Mouse (Mus musculus) MEL (cell line): ENCODE data around the gene Ptar1.

ENCODE experiments used
- CHD2 ChIP-seq: IDR thresholded peaks from 2 replicates; pipeline ENCODE4 v1.6.1; 2011; ENCODE audit warnings: low read length, improper control_type of control experiment
- CTCF ChIP-seq, 3 experiments: IDR thresholded peaks in 2 of 3; conservative IDR thresholded peaks in 1 of 3; 2 replicates each; pipeline ENCODE4 v1.5.1; 2011 to 2012; ENCODE audit warnings: low read length in 3 of 3, low read depth in 2 of 3, mild to moderate bottlenecking in 2 of 3, improper control_type of control experiment in 1 of 3, inconsistent platforms in 1 of 3, mixed read lengths in 1 of 3, moderate library complexity in 1 of 3; ENCODE audit not compliant: control insufficient read depth in 1 of 3, insufficient read depth in 1 of 3, poor library complexity in 1 of 3, severe bottlenecking in 1 of 3
- ELF1 ChIP-seq: IDR thresholded peaks from 2 replicates; pipeline ENCODE4 v1.6.1; 2014; ENCODE audit warnings: low read depth, mild to moderate bottlenecking, inconsistent platforms, low read length, improper control_type of control experiment, moderate library complexity
- EP300 ChIP-seq, 2 experiments: IDR thresholded peaks; 2 replicates each; pipeline ENCODE4 v1.6.1; 2011; ENCODE audit warnings: improper control_type of control experiment in 2 of 2, low read length in 2 of 2, low read depth in 1 of 2, mild to moderate bottlenecking in 1 of 2
- GATA1 ChIP-seq: IDR thresholded peaks from 2 replicates; pipeline ENCODE4 v1.6.1; 2011; ENCODE audit warnings: low read depth, low read length, improper control_type of control experiment
- HCFC1 ChIP-seq: IDR thresholded peaks from 2 replicates; pipeline ENCODE4 v1.6.1; 2012; ENCODE audit warnings: low read depth, mild to moderate bottlenecking, inconsistent platforms, low read length, improper control_type of control experiment, moderate library complexity
- MAX ChIP-seq: IDR thresholded peaks from 2 replicates; pipeline ENCODE4 v1.6.1; 2011; ENCODE audit warnings: low read length, improper control_type of control experiment
- MEF2A ChIP-seq: IDR thresholded peaks from 2 replicates; pipeline ENCODE4 v1.6.1; 2014; ENCODE audit warnings: low read depth, mild to moderate bottlenecking, inconsistent platforms, low read length, improper control_type of control experiment; ENCODE audit not compliant: poor library complexity, insufficient replicate concordance, severe bottlenecking; ENCODE audit errors: extremely low read depth
- MYC ChIP-seq: IDR thresholded peaks from 2 replicates; pipeline ENCODE4 v1.6.1; 2011; ENCODE audit warnings: low read depth, mild to moderate bottlenecking, low read length, improper control_type of control experiment, moderate library complexity
- POLR2A ChIP-seq, 2 experiments: IDR thresholded peaks; 2 replicates each; pipeline ENCODE4 v1.6.1; 2011 to 2012; ENCODE audit warnings: low read length in 2 of 2, mild to moderate bottlenecking in 2 of 2, control low read depth in 1 of 2, improper control_type of control experiment in 1 of 2, low read depth in 1 of 2, moderate library complexity in 1 of 2; ENCODE audit not compliant: control insufficient read depth in 1 of 2, insufficient read depth in 1 of 2, poor library complexity in 1 of 2
- RCOR1 ChIP-seq: IDR thresholded peaks from 2 replicates; pipeline ENCODE4 v1.6.1; 2012; ENCODE audit warnings: low read depth, mild to moderate bottlenecking, inconsistent platforms, low read length, improper control_type of control experiment
- UBTF ChIP-seq: IDR thresholded peaks from 2 replicates; pipeline ENCODE4 v1.6.1; 2012; ENCODE audit warnings: low read depth, mild to moderate bottlenecking, inconsistent platforms, low read length, improper control_type of control experiment, moderate library complexity, borderline replicate concordance; ENCODE audit not compliant: insufficient read depth
- USF1 ChIP-seq: IDR thresholded peaks from 2 replicates; pipeline ENCODE4 v1.6.1; 2014; ENCODE audit warnings: low read depth, mild to moderate bottlenecking, inconsistent platforms, low read length, improper control_type of control experiment, moderate library complexity
- ZC3H11A ChIP-seq: IDR thresholded peaks from 2 replicates; pipeline ENCODE4 v1.6.1; 2012; ENCODE audit warnings: low read depth, mild to moderate bottlenecking, inconsistent platforms, low read length, improper control_type of control experiment

GRCm38 (mm10) chr19:23645347-23645746, 41.9 kb upstream of the Ptar1 start:
- TF ChIP-seq CTCF (IDR thresholded peaks at IDR 0.05 in 2 of 3, conservative IDR thresholded peaks at IDR 0.05 in 1 of 3; ENCODE audit: control insufficient read depth in 1 of 3, insufficient read depth in 1 of 3, low read depth in 2 of 3, low read length in 3 of 3, poor library complexity in 1 of 3, severe bottlenecking in 1 of 3): no peak
- TF ChIP-seq POLR2A (IDR thresholded peaks at IDR 0.05; ENCODE audit: control insufficient read depth in 1 of 2, insufficient read depth in 1 of 2, low read depth in 1 of 2, low read length in 2 of 2, poor library complexity in 1 of 2): no peak
- no peak for TF ChIP-seq HCFC1
- no peak for TF ChIP-seq ELF1
- TF ChIP-seq EP300 (IDR thresholded peaks at IDR 0.05; ENCODE audit: low read depth in 1 of 2, low read length in 2 of 2): no peak
- no peak for TF ChIP-seq MYC
- TF ChIP-seq MEF2A: no peak
- TF ChIP-seq GATA1: no peak
- TF ChIP-seq RCOR1: no peak
- TF ChIP-seq UBTF: no peak
- no peak for TF ChIP-seq CHD2
- no peak for TF ChIP-seq MAX
- TF ChIP-seq ZC3H11A: no peak
- TF ChIP-seq USF1: no peak
